Mouse (Mus musculus) olfactory bulb, adult 2 months (tissue): ENCODE measurements at regions not wholly inside any gene's neighbourhood (a gene's known extent, or its start where the extent isn't known, plus 50 kb on each side); places are given as distances from the start of the nearest gene placed in this dataset.

Source experiments
- H3K27ac ChIP-seq: fragments of 200-500 bp; 2 replicates; pipeline ENCODE4 v1.5.1; 2012; ENCODE audit warnings: low read depth, low read length; ENCODE audit not compliant: insufficient read depth
- H3K4me1 ChIP-seq: fragments of 200-500 bp; 2 replicates; pipeline ENCODE4 v1.6.1; 2012; ENCODE audit warnings: low read length; ENCODE audit not compliant: control insufficient read depth, insufficient read depth
- H3K4me3 ChIP-seq: fragments of 200-500 bp; 2 replicates; pipeline ENCODE4 v1.5.1; 2012; ENCODE audit warnings: mild to moderate bottlenecking, low read depth, low read length, moderate library complexity; ENCODE audit not compliant: insufficient read depth
- CTCF ChIP-seq: fragments of 200-500 bp; IDR thresholded peaks from 2 replicates; pipeline ENCODE4 v1.5.1; 2012; ENCODE audit warnings: low read depth, mild to moderate bottlenecking, low read length, moderate library complexity; ENCODE audit not compliant: insufficient read depth
- POLR2A ChIP-seq: fragments of 200-500 bp; IDR thresholded peaks from 2 replicates; pipeline ENCODE4 v1.6.1; 2012; ENCODE audit warnings: mild to moderate bottlenecking, low read depth, low read length, moderate library complexity; ENCODE audit not compliant: insufficient read depth
- WGBS: fragments of 180-500 bp; shearing (Covaris S2); methylation state at CpG from one replicate; pipeline ENCODE4 v1.1.7; 2018; 5-methylcytosine and 5-hydroxymethylcytosine counted together

DNA sequence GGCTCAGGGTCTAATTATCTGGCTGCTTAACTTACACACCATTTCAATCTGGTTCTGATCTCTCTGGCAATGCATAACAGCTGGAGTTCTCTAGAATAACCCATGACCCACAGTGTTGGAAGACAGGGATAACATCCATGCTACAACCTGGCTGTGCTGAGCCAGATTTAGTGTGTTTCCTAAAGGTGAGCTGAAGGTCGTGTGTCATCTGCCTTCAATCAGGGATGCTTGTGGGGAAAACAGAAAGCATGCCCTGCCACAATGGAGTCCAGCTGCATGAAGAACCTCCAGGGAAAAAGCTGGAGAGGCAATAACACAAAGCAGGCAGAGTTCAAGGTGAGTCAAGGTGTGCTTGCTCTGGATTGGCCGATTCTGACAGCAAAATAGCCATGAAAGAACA, 223.3 kb downstream of the Fzd1 start:
- Histone ChIP-seq H3K27ac (no peak overlapping the region), H3K4me1 (peaks cover 2% of the 10 kb centered on the region; the same call in 1 of the 2 replicates), H3K4me3 (no peak overlapping the region)
- no peak for TF ChIP-seq POLR2A
- no peak for TF ChIP-seq CTCF
- 77% methylated on average over 2 of the region's 2 CpGs for WGBS

DNA sequence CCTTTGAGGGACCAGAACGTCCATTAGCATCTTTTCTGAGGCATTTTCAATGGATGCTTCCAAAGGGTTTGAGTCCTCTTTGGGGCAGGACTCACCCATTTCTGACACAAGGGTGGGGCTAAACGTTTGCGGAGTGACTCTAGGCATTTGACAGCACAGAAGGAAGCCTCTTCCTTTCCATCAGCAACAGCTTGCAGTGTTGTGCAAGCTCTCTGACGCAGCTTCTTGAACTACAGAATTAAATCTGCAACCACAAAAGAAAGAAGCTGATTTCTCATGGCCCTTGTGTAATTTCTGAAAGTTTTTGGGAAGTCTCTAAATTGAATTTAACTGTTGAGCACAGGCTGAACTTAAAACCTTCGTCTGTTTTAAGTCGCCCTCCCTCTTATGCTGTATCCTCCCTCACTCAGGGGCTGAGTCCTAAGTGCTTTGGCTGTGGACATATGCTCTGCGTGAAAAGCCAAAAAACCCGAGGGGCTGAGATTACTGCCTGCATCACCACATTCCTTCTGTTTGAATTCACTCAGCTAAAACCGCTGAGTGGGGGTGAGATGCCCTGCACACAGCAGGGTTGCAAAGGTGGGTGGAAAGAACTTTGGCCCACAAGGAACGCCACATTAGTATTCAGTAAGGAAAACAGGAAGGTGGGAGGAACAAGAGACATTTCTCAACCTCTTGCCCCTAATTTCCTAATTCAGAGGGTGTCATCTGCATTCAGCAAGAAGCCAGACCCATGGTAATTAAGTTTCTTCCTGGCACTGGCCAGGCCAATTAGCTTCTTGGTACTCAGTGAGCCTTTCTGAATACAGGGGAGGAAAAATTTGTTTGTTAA, 227.4 kb downstream of the Fzd1 start:
- 35% methylated on average over 10 of the region's 10 CpGs for WGBS
- H3K27ac ChIP-seq, result no peak overlapping the region
- H3K4me3 ChIP-seq, result no peak overlapping the region
- peaks cover 2% of the 10 kb centered on the region; the same call in 1 of the 2 replicates for H3K4me1 ChIP-seq
- TF ChIP-seq POLR2A, result no peak
- TF ChIP-seq CTCF, result no peak

DNA sequence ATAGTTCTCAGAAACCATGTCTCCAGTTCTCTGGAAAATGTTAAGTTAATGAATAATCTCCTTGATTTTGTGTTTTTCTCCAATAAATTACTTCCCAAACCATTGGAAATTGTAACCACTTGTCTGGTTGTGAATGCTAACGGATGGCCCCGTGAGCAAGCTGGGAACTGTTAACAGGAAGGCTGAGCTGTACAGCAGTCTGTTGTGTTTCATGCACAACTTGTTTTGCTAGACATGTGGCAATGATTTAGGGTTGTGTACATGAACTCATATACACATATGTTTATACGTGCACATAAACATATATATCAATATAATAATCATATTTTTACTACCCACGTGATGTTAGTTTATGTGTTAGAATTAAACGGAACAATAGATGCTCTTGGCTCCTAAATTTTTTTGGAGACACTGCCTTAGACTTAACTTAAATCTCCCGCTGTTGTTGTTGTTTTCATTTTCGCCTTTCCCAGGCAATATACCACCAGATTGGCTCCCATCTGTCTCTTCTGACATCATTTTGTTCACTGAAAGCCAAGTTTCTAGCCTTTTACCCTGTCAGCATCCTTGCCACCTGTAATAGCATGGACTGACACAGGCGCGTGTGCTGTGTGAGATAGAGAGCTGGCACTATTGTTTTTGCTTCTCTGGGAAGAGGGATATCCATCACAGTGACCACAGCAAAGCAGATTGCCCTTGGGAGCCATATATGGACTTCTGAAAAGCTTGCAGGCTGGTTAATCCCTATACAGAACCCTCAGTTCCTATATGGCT, 231.6 kb downstream of the Fzd1 start:
- Histone ChIP-seq H3K4me1 (peaks cover 2% of the 10 kb centered on the region; the same call in 1 of the 2 replicates), H3K27ac (no peak overlapping the region), H3K4me3 (no peak overlapping the region)
- TF ChIP-seq POLR2A (no peak), CTCF (no peak)
- 82% methylated on average over 9 of the region's 9 CpGs for WGBS

DNA sequence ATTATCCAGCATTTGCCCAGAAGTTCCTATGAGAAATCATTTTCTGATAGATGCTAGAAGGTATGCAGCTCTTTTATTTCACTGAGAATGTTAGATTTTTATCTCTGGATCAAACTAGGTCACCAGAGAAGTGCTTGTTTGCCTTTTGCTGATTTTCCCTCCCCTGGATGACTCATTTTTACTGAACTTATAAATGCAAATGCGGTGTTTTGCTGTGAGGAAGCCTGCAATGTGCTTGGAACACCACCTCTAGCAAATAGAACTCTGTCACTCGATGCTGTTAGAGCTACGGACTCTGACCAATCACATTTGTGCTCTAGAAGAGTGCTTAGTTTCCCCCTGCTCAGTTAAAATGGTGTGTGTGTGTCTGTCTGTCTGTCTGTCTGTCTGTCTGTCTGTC, 257.2 kb downstream of the Fzd1 start:
- Histone ChIP-seq H3K27ac (no peak overlapping the region), H3K4me1 (peaks cover 4% of the 10 kb centered on the region), H3K4me3 (no peak overlapping the region)
- 60% methylated on average over 3 of the region's 3 CpGs for WGBS
- TF ChIP-seq CTCF (no peak), POLR2A (no peak)

DNA sequence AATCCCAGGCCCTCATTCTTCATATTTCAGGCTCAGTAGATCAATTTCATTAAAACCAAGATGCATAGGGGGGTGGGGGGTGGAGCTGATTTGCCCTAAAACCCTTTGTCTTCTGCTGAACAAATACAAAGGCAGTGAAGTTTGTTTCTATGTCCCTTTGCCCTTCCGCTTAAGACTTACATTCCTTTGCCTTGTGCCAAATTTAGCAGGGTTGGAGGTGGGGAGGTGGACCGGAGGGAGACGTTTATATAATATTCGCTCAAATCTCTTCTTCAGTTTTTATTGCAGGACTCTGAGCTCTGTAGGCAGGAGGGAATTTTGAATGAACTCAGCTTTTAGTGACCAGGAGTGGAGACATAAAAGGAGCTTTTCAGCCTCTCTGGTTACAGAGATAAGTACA, 258.8 kb downstream of the Fzd1 start:
- Histone ChIP-seq H3K4me1 (peaks cover 7% of the 10 kb centered on the region), H3K27ac (no peak overlapping the region), H3K4me3 (no peak overlapping the region)
- no peak for TF ChIP-seq POLR2A
- TF ChIP-seq CTCF, result no peak
- 55% methylated on average over 4 of the region's 4 CpGs for WGBS

DNA sequence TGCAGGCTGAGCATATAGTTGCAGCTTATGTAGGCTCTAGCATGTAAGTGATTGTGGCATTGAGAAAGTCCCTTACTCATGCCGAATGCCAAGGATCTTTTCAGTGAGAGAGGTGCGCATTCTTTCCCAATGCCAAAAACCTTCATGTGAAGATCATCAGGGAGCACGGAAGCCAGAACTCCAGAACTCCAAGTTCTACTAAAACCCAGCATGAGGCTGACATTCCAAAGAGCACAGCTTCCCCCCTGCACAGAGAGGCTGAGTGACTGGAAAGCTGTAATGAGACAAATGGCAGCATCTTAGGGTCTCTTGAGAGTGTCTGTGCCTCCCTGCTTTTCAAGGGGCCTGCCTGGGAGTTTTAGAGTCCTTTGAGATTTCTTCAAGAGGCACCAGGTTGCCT, 259.4 kb downstream of the Fzd1 start:
- peaks cover 7% of the 10 kb centered on the region for H3K4me1 ChIP-seq
- no peak overlapping the region for H3K4me3 ChIP-seq
- WGBS, result 88% methylated on average over 3 of the region's 3 CpGs
- no peak for TF ChIP-seq POLR2A
- no peak for TF ChIP-seq CTCF
- no peak overlapping the region for H3K27ac ChIP-seq

DNA sequence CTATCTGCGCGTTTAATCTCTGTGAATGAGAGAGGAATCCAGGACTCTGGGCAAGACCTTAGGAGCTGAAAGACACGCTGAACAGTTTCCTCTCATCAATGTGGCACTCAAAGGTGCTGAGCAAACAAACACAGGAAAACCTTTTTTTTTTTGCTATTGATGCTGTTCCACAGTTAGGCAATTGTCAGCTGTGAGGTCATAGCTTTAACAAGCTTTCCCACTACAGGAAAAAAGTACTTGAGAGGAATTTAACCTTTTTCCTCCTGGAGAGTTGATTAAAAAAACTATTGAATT, 261.0 kb downstream of the Fzd1 start:
- WGBS, result 48% methylated on average over 3 of the region's 3 CpGs
- TF ChIP-seq CTCF, result no peak
- no peak for TF ChIP-seq POLR2A
- H3K4me1 ChIP-seq, result peaks cover 7% of the 10 kb centered on the region
- H3K27ac ChIP-seq, result peak overlapping the region; percentile 10; the same call in 1 of the 2 replicates
- no peak overlapping the region for H3K4me3 ChIP-seq

DNA sequence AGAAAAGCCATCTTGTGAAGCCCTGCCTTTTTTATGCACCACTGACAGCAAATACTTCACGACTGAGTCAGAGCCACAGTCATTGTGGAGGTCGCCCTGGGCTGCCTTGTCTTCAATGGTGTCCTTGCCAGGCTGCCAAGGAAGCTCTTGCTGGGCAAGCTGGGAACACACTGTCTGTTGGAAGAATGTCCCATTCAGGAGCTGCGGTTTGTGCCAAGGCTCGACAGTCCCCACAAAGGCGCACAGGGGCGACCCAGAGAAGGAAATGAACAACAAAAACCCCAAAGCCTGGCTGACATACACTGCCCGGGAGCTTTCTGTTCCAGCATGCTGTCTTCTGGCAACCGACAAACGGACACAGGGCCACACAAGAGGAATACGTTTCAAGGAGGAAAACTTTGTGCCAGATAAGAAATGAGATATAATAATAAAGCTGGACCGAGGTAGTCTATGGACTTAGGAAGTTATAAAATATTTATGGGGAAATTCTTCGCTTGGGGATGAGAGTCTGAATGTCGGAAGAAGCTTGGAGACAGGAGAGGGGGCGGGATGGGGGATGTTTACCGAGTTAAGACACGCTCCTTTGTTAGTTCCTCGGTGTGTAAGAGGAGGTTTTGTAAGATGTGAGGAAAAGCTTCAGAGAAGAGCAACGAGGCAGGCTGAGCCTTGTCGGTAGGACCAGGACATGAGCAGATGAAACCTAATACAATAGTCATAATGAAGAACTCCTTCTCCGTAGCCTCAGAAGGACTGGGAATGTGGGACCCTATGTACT, 261.5 kb downstream of the Fzd1 start:
- Histone ChIP-seq H3K27ac (peak overlapping the region; percentile 10; the same call in 1 of the 2 replicates), H3K4me3 (no peak overlapping the region), H3K4me1 (peaks cover 7% of the 10 kb centered on the region)
- WGBS, result 20% methylated on average over 20 of the region's 20 CpGs
- TF ChIP-seq POLR2A (no peak), CTCF (no peak)

DNA sequence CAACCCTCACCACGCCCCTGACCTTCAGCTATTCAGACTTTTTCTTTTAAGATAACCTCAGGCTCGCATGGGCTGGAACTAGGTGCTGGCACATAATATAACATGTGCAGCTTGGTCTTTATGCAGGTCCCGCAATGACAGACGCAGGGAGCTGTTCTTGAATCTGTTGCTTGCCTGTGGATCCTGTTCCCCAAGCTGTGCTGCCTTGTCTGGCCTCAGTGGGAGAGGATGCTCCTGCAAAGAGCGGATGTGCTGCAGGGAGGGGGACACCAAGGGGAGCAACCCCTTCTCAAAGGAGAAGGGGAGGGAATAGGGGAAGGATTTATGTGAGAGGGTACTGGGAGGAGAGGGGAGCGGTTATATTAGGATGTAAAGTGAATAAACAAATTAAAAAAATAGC, 262.4 kb downstream of the Fzd1 start:
- H3K4me1 ChIP-seq, result peaks cover 7% of the 10 kb centered on the region
- H3K4me3 ChIP-seq, result no peak overlapping the region
- no peak overlapping the region for H3K27ac ChIP-seq
- 86% methylated on average over 6 of the region's 6 CpGs for WGBS
- TF ChIP-seq POLR2A (no peak), CTCF (no peak)
